Mouse (Mus musculus): ENCODE measurements around the gene Tsen15.

DNA sequence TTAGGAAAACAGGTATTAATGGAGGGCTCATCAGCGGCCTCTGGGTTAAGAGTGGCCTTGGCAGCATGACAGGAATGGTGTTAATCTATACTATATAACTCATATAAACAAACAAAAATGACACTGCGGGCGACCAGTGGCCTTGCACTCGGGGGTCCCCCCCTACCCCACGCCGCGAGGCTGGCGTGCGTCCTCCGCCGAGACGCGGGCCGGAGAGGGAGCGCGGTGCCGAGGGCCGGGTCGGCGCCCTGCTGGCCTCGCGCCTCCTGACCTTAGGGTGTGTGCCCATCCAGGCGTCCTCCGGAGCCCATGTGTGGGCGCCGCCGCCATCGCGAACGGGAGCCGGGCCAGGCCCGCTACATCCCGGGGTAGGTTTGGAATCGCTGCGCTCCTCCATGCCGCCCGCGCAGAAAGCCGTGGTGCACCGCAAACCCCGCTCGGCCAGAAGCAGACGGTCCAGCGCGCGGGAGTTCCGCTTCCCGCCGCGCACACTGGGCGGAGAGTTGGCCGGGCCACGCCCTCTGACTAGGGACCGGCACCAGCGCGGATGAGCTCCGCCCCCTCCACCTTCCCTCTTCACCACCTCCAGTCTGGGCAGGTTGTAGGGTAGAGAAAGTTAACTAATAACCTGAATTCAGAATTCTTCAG is at the start of gene Tsen15:
- TF ChIP-seq CTCF (IDR thresholded peaks at IDR 0.05; ENCODE audit: low read depth, low read length) (no peak), POLR2A (IDR thresholded peaks at IDR 0.05; ENCODE audit: insufficient read depth, low read length) (no peak), EP300 (IDR thresholded peaks at IDR 0.05; ENCODE audit: insufficient read depth, low read depth, low read length) (no peak)
